Mouse (Mus musculus): ENCODE data around the gene 2510039O18Rik.

The 2510039O18Rik gene

GRCm38 (mm10) chr4:147995311-147995710, 54.6 kb downstream of the 2510039O18Rik start:
- no peak for DNase-seq

All from kidney, postnatal 36 days (tissue).